Mouse (Mus musculus): ENCODE measurements around the gene Postn. TPM values are rescaled to one million over a fixed set of nuclear protein-coding genes. Genes with fewer than 3 reads are reported as not detected.

Gene Postn
- 67.1 and 79.6 TPM in 2 replicates for polyA plus RNA-seq (2014; fragmentation: Nextera tagmentation; extraction: Ambion mirVana)

GRCm38 (mm10) chr3:54360897-54361296 lies at the start of gene Postn:
Gene Postn (plus strand): TSS chr3:54361109.
- no peaks in the 10 kb centered on the region for H3K9me3 ChIP-seq (ENCODE audit: control insufficient read depth, low read length)
- no peak; the same call in 1 of the 2 replicates for ATAC-seq (ENCODE audit: low FRiP score, low TSS enrichment)
- H3K4me3 ChIP-seq (ENCODE audit: low read length) = peak within 1 kb of the TSS; percentile 18; the same call in 1 of the 2 replicates
- H3K36me3 ChIP-seq (ENCODE audit: control insufficient read depth, insufficient read depth, low read length) = no peaks in the 10 kb centered on the region
- peak within 1 kb of the TSS; percentile 13 for H3K4me2 ChIP-seq (replicated peaks; ENCODE audit: low read depth, low read length)
- no peak within 1 kb of the TSS for H3K27ac ChIP-seq (ENCODE audit: low read depth, low read length)
- H3K9ac ChIP-seq (ENCODE audit: low read depth, low read length) = peak within 1 kb of the TSS; percentile 23; the same call in 1 of the 2 replicates
- no peaks in the 10 kb centered on the region for H3K4me1 ChIP-seq (ENCODE audit: control insufficient read depth, insufficient read depth, low read length)
- WGBS = 33% methylated on average over 6 of the region's 6 CpGs
- H3K27me3 ChIP-seq (ENCODE audit: control insufficient read depth, insufficient read depth, low read length) = no peaks in the 10 kb centered on the region

- Histone ChIP-seq H3K9ac (ENCODE audit: low read depth, low read length) (no peak overlapping the region), H3K36me3 (ENCODE audit: control insufficient read depth, insufficient read depth, low read length) (no peaks in the 10 kb centered on the region), H3K4me1 (ENCODE audit: control insufficient read depth, insufficient read depth, low read length) (no peaks in the 10 kb centered on the region), H3K27ac (ENCODE audit: low read depth, low read length) (no peak overlapping the region), H3K9me3 (ENCODE audit: control insufficient read depth, low read length) (no peaks in the 10 kb centered on the region), H3K4me3 (ENCODE audit: low read length) (no peak overlapping the region), H3K27me3 (ENCODE audit: control insufficient read depth, insufficient read depth, low read length) (no peaks in the 10 kb centered on the region), H3K4me2 (replicated peaks; ENCODE audit: low read depth, low read length) (no peak overlapping the region)
- ATAC-seq (ENCODE audit: low FRiP score, low TSS enrichment) = no peak
- WGBS = 79% methylated on average over 2 of the region's 2 CpGs
Measured at GRCm38 (mm10) chr3:54314055-54314454, 46.9 kb upstream of the Postn start.

GRCm38 (mm10) chr3:54352891-54353652 lies 7.8 kb upstream of the Postn start:
- H3K9ac ChIP-seq (ENCODE audit: low read depth, low read length) = no peak overlapping the region
- no peak overlapping the region for H3K4me2 ChIP-seq (replicated peaks; ENCODE audit: low read depth, low read length)
- WGBS = 25% methylated on average over 9 of the region's 9 CpGs
- no peaks in the 10 kb centered on the region for H3K27me3 ChIP-seq (ENCODE audit: control insufficient read depth, insufficient read depth, low read length)
- no peaks in the 10 kb centered on the region for H3K36me3 ChIP-seq (ENCODE audit: control insufficient read depth, insufficient read depth, low read length)
- H3K9me3 ChIP-seq (ENCODE audit: control insufficient read depth, low read length) = no peaks in the 10 kb centered on the region
- no peaks in the 10 kb centered on the region for H3K4me1 ChIP-seq (ENCODE audit: control insufficient read depth, insufficient read depth, low read length)
- peak; percentile 52; the same call in 1 of the 2 replicates for ATAC-seq (ENCODE audit: low FRiP score, low TSS enrichment)
- no peak overlapping the region for H3K4me3 ChIP-seq (ENCODE audit: low read length)
- H3K27ac ChIP-seq (ENCODE audit: low read depth, low read length) = no peak overlapping the region

- WGBS = 65% methylated on average over 3 of the region's 3 CpGs
- no peaks in the 10 kb centered on the region for H3K4me1 ChIP-seq (ENCODE audit: control insufficient read depth, insufficient read depth, low read length)
- H3K36me3 ChIP-seq (ENCODE audit: control insufficient read depth, insufficient read depth, low read length) = no peaks in the 10 kb centered on the region
- H3K9ac ChIP-seq (ENCODE audit: low read depth, low read length) = no peak overlapping the region
- H3K4me2 ChIP-seq (replicated peaks; ENCODE audit: low read depth, low read length) = no peak overlapping the region
- ATAC-seq (ENCODE audit: low FRiP score, low TSS enrichment) = no peak
- H3K4me3 ChIP-seq (ENCODE audit: low read length) = no peak overlapping the region
- H3K9me3 ChIP-seq (ENCODE audit: control insufficient read depth, low read length) = no peaks in the 10 kb centered on the region
- H3K27ac ChIP-seq (ENCODE audit: low read depth, low read length) = no peak overlapping the region
- H3K27me3 ChIP-seq (ENCODE audit: control insufficient read depth, insufficient read depth, low read length) = no peaks in the 10 kb centered on the region
Measured at GRCm38 (mm10) chr3:54357561-54357960, 3.3 kb upstream of the Postn start.

- Histone ChIP-seq H3K9ac (ENCODE audit: low read depth, low read length) (no peak overlapping the region), H3K27me3 (ENCODE audit: control insufficient read depth, insufficient read depth, low read length) (no peaks in the 10 kb centered on the region), H3K36me3 (ENCODE audit: control insufficient read depth, insufficient read depth, low read length) (no peaks in the 10 kb centered on the region), H3K9me3 (ENCODE audit: control insufficient read depth, low read length) (no peaks in the 10 kb centered on the region), H3K4me1 (ENCODE audit: control insufficient read depth, insufficient read depth, low read length) (no peaks in the 10 kb centered on the region), H3K4me3 (ENCODE audit: low read length) (no peak overlapping the region), H3K27ac (ENCODE audit: low read depth, low read length) (peak overlapping the region; percentile 52; the same call in 1 of the 2 replicates), H3K4me2 (replicated peaks; ENCODE audit: low read depth, low read length) (peak overlapping the region; percentile 9; the same call in 1 of the 2 replicates)
- peak; percentile 92 for ATAC-seq (ENCODE audit: low FRiP score, low TSS enrichment)
- WGBS = 12% methylated on average over 15 of the region's 15 CpGs
Measured at GRCm38 (mm10) chr3:54358463-54359189, 2.3 kb upstream of the Postn start.

- Histone ChIP-seq H3K9me3 (ENCODE audit: control insufficient read depth, low read length) (no peaks in the 10 kb centered on the region), H3K4me1 (ENCODE audit: control insufficient read depth, insufficient read depth, low read length) (no peaks in the 10 kb centered on the region), H3K9ac (ENCODE audit: low read depth, low read length) (peak overlapping the region; percentile 23; the same call in 1 of the 2 replicates), H3K4me2 (replicated peaks; ENCODE audit: low read depth, low read length) (peak overlapping the region; percentile 13; the same call in 1 of the 2 replicates), H3K27me3 (ENCODE audit: control insufficient read depth, insufficient read depth, low read length) (no peaks in the 10 kb centered on the region), H3K36me3 (ENCODE audit: control insufficient read depth, insufficient read depth, low read length) (no peaks in the 10 kb centered on the region), H3K27ac (ENCODE audit: low read depth, low read length) (no peak overlapping the region), H3K4me3 (ENCODE audit: low read length) (peak overlapping the region; percentile 18; the same call in 1 of the 2 replicates)
- no peak for ATAC-seq (ENCODE audit: low FRiP score, low TSS enrichment)
Measured at GRCm38 (mm10) chr3:54361656-54362055, 747 bp downstream of the Postn start.

GRCm38 (mm10) chr3:54371015-54371414 lies 10.1 kb downstream of the Postn start:
- ATAC-seq (ENCODE audit: low FRiP score, low TSS enrichment) = no peak
- no peak overlapping the region for H3K9ac ChIP-seq (ENCODE audit: low read depth, low read length)
- 94% methylated on average over 1 of the region's 1 CpGs for WGBS
- no peaks in the 10 kb centered on the region; the same call in 1 of the 2 replicates for H3K36me3 ChIP-seq (ENCODE audit: control insufficient read depth, insufficient read depth, low read length)
- H3K27me3 ChIP-seq (ENCODE audit: control insufficient read depth, insufficient read depth, low read length) = no peaks in the 10 kb centered on the region
- H3K4me1 ChIP-seq (ENCODE audit: control insufficient read depth, insufficient read depth, low read length) = no peaks in the 10 kb centered on the region
- H3K9me3 ChIP-seq (ENCODE audit: control insufficient read depth, low read length) = no peaks in the 10 kb centered on the region
- no peak overlapping the region for H3K4me3 ChIP-seq (ENCODE audit: low read length)
- no peak overlapping the region for H3K27ac ChIP-seq (ENCODE audit: low read depth, low read length)
- no peak overlapping the region for H3K4me2 ChIP-seq (replicated peaks; ENCODE audit: low read depth, low read length)

GRCm38 (mm10) chr3:54372625-54373024 lies 11.7 kb downstream of the Postn start:
- H3K36me3 ChIP-seq (ENCODE audit: control insufficient read depth, insufficient read depth, low read length) = no peaks in the 10 kb centered on the region; the same call in 1 of the 2 replicates
- no peaks in the 10 kb centered on the region for H3K4me1 ChIP-seq (ENCODE audit: control insufficient read depth, insufficient read depth, low read length)
- ATAC-seq (ENCODE audit: low FRiP score, low TSS enrichment) = no peak
- H3K9me3 ChIP-seq (ENCODE audit: control insufficient read depth, low read length) = no peaks in the 10 kb centered on the region
- H3K4me3 ChIP-seq (ENCODE audit: low read length) = no peak overlapping the region
- H3K4me2 ChIP-seq (replicated peaks; ENCODE audit: low read depth, low read length) = no peak overlapping the region
- H3K27me3 ChIP-seq (ENCODE audit: control insufficient read depth, insufficient read depth, low read length) = no peaks in the 10 kb centered on the region
- H3K27ac ChIP-seq (ENCODE audit: low read depth, low read length) = no peak overlapping the region
- WGBS = 55% methylated on average over 6 of the region's 6 CpGs
- H3K9ac ChIP-seq (ENCODE audit: low read depth, low read length) = no peak overlapping the region

- Histone ChIP-seq H3K4me3 (ENCODE audit: low read length) (no peak overlapping the region), H3K4me2 (replicated peaks; ENCODE audit: low read depth, low read length) (no peak overlapping the region), H3K9me3 (ENCODE audit: control insufficient read depth, low read length) (no peaks in the 10 kb centered on the region), H3K4me1 (ENCODE audit: control insufficient read depth, insufficient read depth, low read length) (no peaks in the 10 kb centered on the region), H3K27ac (ENCODE audit: low read depth, low read length) (no peak overlapping the region), H3K9ac (ENCODE audit: low read depth, low read length) (no peak overlapping the region), H3K27me3 (ENCODE audit: control insufficient read depth, insufficient read depth, low read length) (no peaks in the 10 kb centered on the region), H3K36me3 (ENCODE audit: control insufficient read depth, insufficient read depth, low read length) (no peaks in the 10 kb centered on the region; the same call in 1 of the 2 replicates)
- WGBS = 91% methylated on average over 6 of the region's 6 CpGs
- ATAC-seq (ENCODE audit: low FRiP score, low TSS enrichment) = no peak
Measured at GRCm38 (mm10) chr3:54376014-54376413, 15.1 kb downstream of the Postn start.

Measured in kidney, embryonic 14.5 days (tissue).